Mouse (Mus musculus): ENCODE results near the gene Maged2. TPM values are rescaled to one million over a fixed set of nuclear protein-coding genes. Genes with fewer than 3 reads are reported as not detected.
"Not testable (repeated sequence)": the region's sequence is repeated elsewhere in the genome, so short reads cannot be mapped to it uniquely, and the experiment has no call there.

The Maged2 gene
- total and polyA plus RNA-seq, 2 experiments from 2014 or later: 323 to 386 TPM

GRCm38 (mm10) chrX:150813464-150814138 is 544 bp downstream of the Maged2 start:
- WGBS: 31% methylated on average over 16 of the region's 16 CpGs
- peaks cover 18% of the 10 kb centered on the region for H3K36me3 ChIP-seq (ENCODE audit: insufficient read depth)
- no peaks in the 10 kb centered on the region for H3K9me3 ChIP-seq (ENCODE audit: low read length)
- peak overlapping the region; percentile 47 for H3K4me3 ChIP-seq (ENCODE audit: low read depth, low read length)
- H3K9ac ChIP-seq: peak overlapping the region; percentile 58
- DNase-seq: peak; percentile 77
- no peaks in the 10 kb centered on the region for H3K4me1 ChIP-seq (ENCODE audit: insufficient read depth)
- peak overlapping the region; percentile 85 for H3K27ac ChIP-seq (ENCODE audit: low read depth, low read length)
- ATAC-seq: peak; percentile 62
- H3K4me2 ChIP-seq (ENCODE audit: low read depth): peak overlapping the region; percentile 51
- H3K27me3 ChIP-seq (ENCODE audit: insufficient read depth, low read length): no peaks in the 10 kb centered on the region
- TF ChIP-seq CTCF (IDR thresholded peaks at IDR 0.05; ENCODE audit: low read depth): no peak

GRCm38 (mm10) chrX:150812787-150813298 is 1.3 kb downstream of the Maged2 start:
- Histone ChIP-seq H3K27ac (ENCODE audit: low read depth, low read length) (peak overlapping the region; percentile 85), H3K4me3 (ENCODE audit: low read depth, low read length) (peak overlapping the region; percentile 47), H3K27me3 (ENCODE audit: insufficient read depth, low read length) (no peaks in the 10 kb centered on the region), H3K4me2 (ENCODE audit: low read depth) (peak overlapping the region; percentile 51), H3K9ac (peak overlapping the region; percentile 58), H3K9me3 (ENCODE audit: low read length) (no peaks in the 10 kb centered on the region), H3K36me3 (ENCODE audit: insufficient read depth) (peaks cover 18% of the 10 kb centered on the region), H3K4me1 (ENCODE audit: insufficient read depth) (no peaks in the 10 kb centered on the region)
- 18% methylated on average over 24 of the region's 24 CpGs for WGBS
- ATAC-seq (peak; percentile 94), DNase-seq (peak; percentile 94)
- TF ChIP-seq CTCF (IDR thresholded peaks at IDR 0.05; ENCODE audit: low read depth): no peak

- H3K9ac ChIP-seq; DNase-seq; H3K4me2 ChIP-seq (ENCODE audit: low read depth); H3K27me3 ChIP-seq (ENCODE audit: insufficient read depth, low read length); H3K4me1 ChIP-seq (ENCODE audit: insufficient read depth); H3K9me3 ChIP-seq (ENCODE audit: low read length); ATAC-seq; H3K36me3 ChIP-seq (ENCODE audit: insufficient read depth); H3K4me3 ChIP-seq (ENCODE audit: low read depth, low read length); H3K27ac ChIP-seq (ENCODE audit: low read depth, low read length): not testable (repeated sequence)
- 84% methylated on average over 2 of the region's 4 CpGs for WGBS
These were observed 13.2 kb downstream of the Maged2 start for GRCm38 (mm10) chrX:150800987-150801386.

DNA sequence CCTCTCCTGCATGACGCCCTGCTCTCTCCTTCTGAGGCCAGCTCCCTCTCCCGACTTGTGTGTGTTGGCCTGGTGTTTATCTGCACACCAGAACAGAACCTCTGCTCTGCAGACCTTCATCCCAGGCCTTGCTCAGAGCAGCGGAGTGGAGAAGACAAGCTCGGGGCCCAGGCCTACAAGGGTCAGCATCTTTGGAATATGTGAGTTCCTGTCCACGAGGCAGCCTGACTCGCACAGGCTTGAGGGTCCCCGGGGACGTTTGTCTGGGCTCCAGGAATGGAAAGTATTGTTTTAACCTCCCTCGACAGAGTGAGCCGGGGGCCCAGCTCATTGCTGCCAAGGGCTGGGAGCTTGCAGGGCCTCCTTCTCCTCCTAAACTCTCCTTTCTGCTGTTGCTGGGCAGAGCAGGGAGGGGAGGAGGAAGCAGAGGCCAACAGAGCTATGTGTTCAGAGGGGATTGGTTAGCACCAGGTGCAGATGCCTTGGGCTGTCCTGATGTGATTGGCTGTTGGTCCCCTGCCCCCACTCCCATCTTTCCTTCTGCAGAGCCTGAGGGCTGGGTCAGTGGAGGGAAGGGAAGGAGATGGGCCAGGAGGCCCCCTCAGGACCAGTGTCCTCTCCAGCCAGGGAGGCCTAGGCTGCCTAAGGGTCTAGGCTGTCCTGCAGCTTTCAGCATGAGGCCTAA is 15.5 kb downstream of the Maged2 start:
- peak; percentile 90 for ATAC-seq
- H3K4me1 ChIP-seq (ENCODE audit: insufficient read depth); H3K9ac ChIP-seq; H3K4me2 ChIP-seq (ENCODE audit: low read depth); H3K27ac ChIP-seq (ENCODE audit: low read depth, low read length); H3K9me3 ChIP-seq (ENCODE audit: low read length); H3K36me3 ChIP-seq (ENCODE audit: insufficient read depth); H3K4me3 ChIP-seq (ENCODE audit: low read depth, low read length); H3K27me3 ChIP-seq (ENCODE audit: insufficient read depth, low read length); DNase-seq: not testable (repeated sequence)
- WGBS: 88% methylated on average over 4 of the region's 10 CpGs

Other genes starting within 250 kb of the Maged2 start
- gene Pfkfb1, start 226.1 kb downstream of the Maged2 start, total RNA-seq (2014; rRNA removed): 2.0 and 3.9 TPM in 2 replicates
- gene Pfkfb1, start 226.1 kb downstream of the Maged2 start, polyA plus RNA-seq (2015; fragmentation: Nextera tagmentation; extraction: Ambion mirVana): 4.0 and 4.2 TPM in 2 replicates
- gene Apex2, start 224.5 kb downstream of the Maged2 start, total RNA-seq (2014; rRNA removed): 22.9 and 24.0 TPM in 2 replicates
- gene Apex2, start 224.5 kb downstream of the Maged2 start, polyA plus RNA-seq (2015; fragmentation: Nextera tagmentation; extraction: Ambion mirVana): 9.7 and 14.1 TPM in 2 replicates
- 127 and 186 TPM in 2 replicates for gene Tro, start 156.8 kb downstream of the Maged2 start, total RNA-seq (2014; rRNA removed)
- 51.8 and 61.8 TPM in 2 replicates for gene Tro, start 156.8 kb downstream of the Maged2 start, polyA plus RNA-seq (2015; fragmentation: Nextera tagmentation; extraction: Ambion mirVana)
- gene Gnl3l, start 203.0 kb upstream of the Maged2 start, total RNA-seq (2014; rRNA removed): 151 and 179 TPM in 2 replicates
- gene Gnl3l, start 203.0 kb upstream of the Maged2 start, polyA plus RNA-seq (2015; fragmentation: Nextera tagmentation; extraction: Ambion mirVana): 78.4 and 98.6 TPM in 2 replicates
- 37.2 and 42.1 TPM in 2 replicates for gene Fgd1, start 231.8 kb upstream of the Maged2 start, total RNA-seq (2014; rRNA removed)
- 10.2 and 14.6 TPM in 2 replicates for gene Fgd1, start 231.8 kb upstream of the Maged2 start, polyA plus RNA-seq (2015; fragmentation: Nextera tagmentation; extraction: Ambion mirVana)

All from forebrain, postnatal 0 days (tissue).